18 mouse cellular contexts compared by ENCODE assay signal in genomic region chr6:13654081-13654480, GRCm38 (mm10). TPM values are rescaled to one million over a fixed set of nuclear protein-coding genes. Genes with fewer than 3 reads are reported as not detected.
DNase-seq lines count a peak whose midpoint lies in the region; ATAC-seq and TF ChIP-seq lines count a peak whose summit lies in the region.
"Had no signal": no experiment of that assay in that cellular context is flagged by ENCODE, and none has a peak within 500 bp of the region (broad histone marks: within the 10 kb centered on the region; RNA-seq: fewer than 3 reads in every experiment).

No protein-coding gene starts in this region.

- H3K9ac ChIP-seq in liver, adult 2 months (ENCODE audit: low read depth, low read length) = no peak overlapping the region
- H3K9ac ChIP-seq in liver, embryonic 12.5 days = no peak overlapping the region

- peaks cover 11% of the 10 kb centered on the region for H3K4me1 ChIP-seq in liver, adult 2 months (ENCODE audit: control insufficient read depth, insufficient read depth, low read length)
- peaks cover 5% of the 10 kb centered on the region; the same call in 1 of the 2 replicates for H3K4me1 ChIP-seq in liver, embryonic 12.5 days

- TF ChIP-seq CTCF in liver, adult 2 months (IDR thresholded peaks at IDR 0.05; ENCODE audit: low read depth, low read length) = no peak

- H3K27me3 ChIP-seq in liver, adult 2 months (ENCODE audit: control insufficient read depth, insufficient read depth, low read length) = no peaks in the 10 kb centered on the region
- no peaks in the 10 kb centered on the region for H3K27me3 ChIP-seq in liver, embryonic 12.5 days (replicated peaks)
- H3K27me3 ChIP-seq: CH12.LX, Patski had no signal

- ATAC-seq in liver, embryonic 12.5 days = no peak
- ATAC-seq: activated CD4-positive, CD25-positive, alpha-beta regulatory T cell, adult 4 months; CD4-positive, CD25-positive, alpha-beta regulatory T cell, adult 4 months; Patski had no signal

- H3K4me2 ChIP-seq in liver, embryonic 12.5 days = no peak overlapping the region

- H3K27ac ChIP-seq in liver, adult 2 months (replicated peaks; ENCODE audit: insufficient read depth, low read depth, low read length) = no peak overlapping the region
- no peak overlapping the region for H3K27ac ChIP-seq in liver, embryonic 12.5 days

- no peak overlapping the region for H3K4me3 ChIP-seq in liver, adult 2 months (ENCODE audit: insufficient read depth, low read depth, low read length)
- H3K4me3 ChIP-seq in liver, embryonic 12.5 days = no peak overlapping the region

- H3K36me3 ChIP-seq in liver, adult 2 months (ENCODE audit: control insufficient read depth, insufficient read depth, low read length) = peaks cover 2% of the 10 kb centered on the region; the same call in 1 of the 2 replicates
- H3K36me3 ChIP-seq in liver, embryonic 12.5 days = peaks cover 11% of the 10 kb centered on the region

- TF ChIP-seq POLR2A in liver, adult 2 months (IDR thresholded peaks at IDR 0.05; ENCODE audit: extremely low read depth, insufficient read depth, low read length) = no peak

- H3K79me2 ChIP-seq in liver, adult 2 months (ENCODE audit: control insufficient read depth, insufficient read depth, low read length) = peaks cover 4% of the 10 kb centered on the region; the same call in 1 of the 2 replicates

- no peaks in the 10 kb centered on the region for H3K9me3 ChIP-seq in liver, embryonic 12.5 days (replicated peaks)
- H3K9me3 ChIP-seq: G1E had no signal

- DNase-seq in liver, adult 2 months (ENCODE audit: extremely low read depth, low read depth, low spot score) = peak; percentile 93
- DNase-seq: adrenal gland, adult 2 months; adrenal gland, adult 8-10 months; adrenal gland, postnatal 10 days; adrenal gland, postnatal 14 days; adrenal gland, postnatal 25 days; adrenal gland, postnatal 36 days; B cell, adult 2 months; cerebellum, adult 11 months; cerebellum, adult 11-12 months; cerebellum, adult 18-20 months; cerebellum, adult 2 months had no signal

RNA-seq across cellular contexts. Expression of gene Bmt2, which starts 23.7 kb away (rescaled TPM):
- 7.4 and 9.3 TPM in 2 replicates for total RNA-seq in liver, adult 2 months (2014; rRNA removed)
- 0.87 and 0.99 TPM in 2 replicates for polyA plus RNA-seq in liver, adult 2 months (2012; rRNA removed)
- polyA plus RNA-seq in liver, embryonic 12.5 days (2016; fragmentation: Nextera tagmentation; extraction: Ambion mirVana) = 6.4 and 7.1 TPM in 2 replicates

RNA-seq across cellular contexts. Expression of gene Tmem168, which starts 46.2 kb away (rescaled TPM):
- 22.4 and 24.5 TPM in 2 replicates for total RNA-seq in liver, adult 2 months (2014; rRNA removed)
- polyA plus RNA-seq in liver, adult 2 months (2012; rRNA removed) = 7.7 and 8.6 TPM in 2 replicates
- polyA plus RNA-seq in liver, embryonic 12.5 days (2016; fragmentation: Nextera tagmentation; extraction: Ambion mirVana) = 19.2 and 20.7 TPM in 2 replicates
